Comparison of ENCODE assay signal across 13 mouse cellular contexts in genomic region chr9:123285623-123286022, GRCm38 (mm10). TPM values are rescaled to one million over a fixed set of nuclear protein-coding genes. Genes with fewer than 3 reads are reported as not detected.
DNase-seq lines count a peak whose midpoint lies in the region; ATAC-seq and TF ChIP-seq lines count a peak whose summit lies in the region.
"Had no signal": no experiment of that assay in that cellular context is flagged by ENCODE, and none has a peak within 500 bp of the region (broad histone marks: within the 10 kb centered on the region; RNA-seq: fewer than 3 reads in every experiment).

No protein-coding gene starts in this region.

- intact Hi-C loops in heart, postnatal 10 days (cut with DNase I), result no loop called here

- DNase-seq in 416B (ENCODE audit: low read depth), result peak; percentile 91
- DNase-seq in liver, postnatal 0 days, result peak; percentile 21
- no peak for DNase-seq in heart, adult 9 months (ENCODE audit: low spot score in 2 of 2)
- no peak for DNase-seq in layer of hippocampus, adult 2 months (ENCODE audit: low spot score in 2 of 2)
- no peak for DNase-seq in heart, postnatal 10 days
- DNase-seq: lung, postnatal 4 days; retina, postnatal 1 day; thymus, postnatal 36 days had no signal

- no peak overlapping the region for H3K4me3 ChIP-seq in bone marrow macrophage, adult 2 months (ENCODE audit: insufficient read depth, low read length)
- H3K4me3 ChIP-seq in liver, postnatal 0 days (ENCODE audit: low read depth, low read length), result no peak overlapping the region
- H3K4me3 ChIP-seq in layer of hippocampus, adult 2 months, result no peak overlapping the region
- H3K4me3 ChIP-seq in hindbrain, embryonic 12.5 days, result no peak overlapping the region
- H3K4me3 ChIP-seq: limb, embryonic 13.5 days had no signal

- no peaks in the 10 kb centered on the region for H3K9me3 ChIP-seq in liver, postnatal 0 days (ENCODE audit: low read length)
- H3K9me3 ChIP-seq in hindbrain, embryonic 12.5 days (replicated peaks), result no peaks in the 10 kb centered on the region
- H3K9me3 ChIP-seq: limb, embryonic 13.5 days had no signal

- H3K9ac ChIP-seq in liver, postnatal 0 days (replicated peaks), result no peak overlapping the region
- H3K9ac ChIP-seq in hindbrain, embryonic 12.5 days, result no peak overlapping the region
- H3K9ac ChIP-seq: limb, embryonic 13.5 days had no signal

- no peak for TF ChIP-seq POLR2A in bone marrow macrophage, adult 2 months (IDR thresholded peaks at IDR 0.05; ENCODE audit: borderline replicate concordance, low read depth, low read length)

- WGBS in liver, postnatal 0 days (ENCODE audit: insufficient replicate concordance), result 18% methylated on average over 4 of the region's 4 CpGs
- WGBS in hindbrain, embryonic 12.5 days, result 58% methylated on average over 4 of the region's 4 CpGs

- H3K27me3 ChIP-seq in liver, postnatal 0 days (ENCODE audit: insufficient read depth, low read length), result no peaks in the 10 kb centered on the region
- no peaks in the 10 kb centered on the region for H3K27me3 ChIP-seq in hindbrain, embryonic 12.5 days
- H3K27me3 ChIP-seq: limb, embryonic 13.5 days had no signal

- peak; percentile 83 for ATAC-seq in common myeloid progenitor, adult 5-6 weeks (replicated peaks; ENCODE audit: low read depth, poor library complexity, severe bottlenecking)
- ATAC-seq in liver, postnatal 0 days, result 0 out of 2 replicates have a peak, but pooled peaks have one; percentile 27
- no peak for ATAC-seq in hindbrain, embryonic 12.5 days (ENCODE audit: low FRiP score)
- ATAC-seq: intestine, postnatal 0 days had no signal

- H3K4me2 ChIP-seq in liver, postnatal 0 days (ENCODE audit: low read depth, low read length), result no peak overlapping the region
- H3K4me2 ChIP-seq in hindbrain, embryonic 12.5 days (replicated peaks), result no peak overlapping the region
- H3K4me2 ChIP-seq: limb, embryonic 13.5 days had no signal

- no peaks in the 10 kb centered on the region for H3K36me3 ChIP-seq in liver, postnatal 0 days (replicated peaks; ENCODE audit: insufficient read depth, low read length)
- H3K36me3 ChIP-seq in hindbrain, embryonic 12.5 days, result no peaks in the 10 kb centered on the region
- H3K36me3 ChIP-seq: limb, embryonic 13.5 days had no signal

- TF ChIP-seq EP300 in liver, postnatal 0 days (IDR thresholded peaks at IDR 0.05; ENCODE audit: low read depth), result no peak

- peak overlapping the region; percentile 49 for H3K27ac ChIP-seq in bone marrow macrophage, adult 2 months (ENCODE audit: insufficient read depth, low read depth, low read length)
- no peak overlapping the region for H3K27ac ChIP-seq in liver, postnatal 0 days (ENCODE audit: low read depth)
- H3K27ac ChIP-seq in layer of hippocampus, adult 2 months, result no peak overlapping the region
- no peak overlapping the region for H3K27ac ChIP-seq in hindbrain, embryonic 12.5 days
- H3K27ac ChIP-seq: limb, embryonic 13.5 days had no signal

- TF ChIP-seq CTCF in bone marrow macrophage, adult 2 months (IDR thresholded peaks at IDR 0.05; ENCODE audit: low read depth, low read length), result no peak
- TF ChIP-seq CTCF in liver, postnatal 0 days (IDR thresholded peaks at IDR 0.05; ENCODE audit: low read depth), result no peak
- TF ChIP-seq CTCF in layer of hippocampus, adult 2 months (conservative IDR thresholded peaks at IDR 0.05), result no peak

- peaks cover 12% of the 10 kb centered on the region for H3K4me1 ChIP-seq in bone marrow macrophage, adult 2 months (ENCODE audit: control insufficient read depth, insufficient read depth, low read length)
- H3K4me1 ChIP-seq in liver, postnatal 0 days (ENCODE audit: insufficient read depth), result no peaks in the 10 kb centered on the region
- H3K4me1 ChIP-seq in hindbrain, embryonic 12.5 days, result no peaks in the 10 kb centered on the region
- H3K4me1 ChIP-seq: limb, embryonic 13.5 days had no signal

RNA-seq across cellular contexts. Expression of gene Tmem158, which starts 25.1 kb away (rescaled TPM):
- 0.75 and 1.4 TPM in 2 replicates for polyA plus RNA-seq in bone marrow macrophage, adult 2 months (2012; ENCODE audit: insufficient read depth, insufficient read length, missing spikeins)
- 1.6 and 1.8 TPM in 2 replicates for total RNA-seq in common myeloid progenitor, adult 5-6 weeks (2017)
- polyA plus RNA-seq in liver, postnatal 0 days (2015; fragmentation: Nextera tagmentation; extraction: Ambion mirVana), result 2.8 and 3.6 TPM in 2 replicates
- 10 to 100 TPM; 35.2 to 37.9 TPM for total RNA-seq in layer of hippocampus, adult 2 months (2021)
- 17.6 and 18.5 TPM in 2 replicates for polyA plus RNA-seq in hindbrain, embryonic 12.5 days (2016; fragmentation: Nextera tagmentation; extraction: Ambion mirVana)
- 10 to 100 TPM; 15.9 to 16.6 TPM for total RNA-seq in heart, postnatal 10 days (2021)

Comparison
In these comparisons a context has a peak if more than half of its experiments do, and no peak if none do; other contexts are left out.
1. DNase-seq: peak in 416B (single experiment) and liver, postnatal 0 days (single experiment); none in heart, adult 9 months (0 of 2), layer of hippocampus, adult 2 months (0 of 2) and heart, postnatal 10 days (0 of 2).